Mouse (Mus musculus) E14TG2a.4 (cell line): Measurements from ENCODE around the gene Maml3.
A peak's percentile ranks its signal among the peaks of the same experiment; 100 is the strongest.

Experiments used
- CTCF ChIP-seq: conservative IDR thresholded peaks from 2 replicates; pipeline ENCODE4 v1.5.1; 2014; ENCODE audit warnings: low read length
- NANOG ChIP-seq: IDR thresholded peaks from 2 replicates; pipeline ENCODE4 v1.6.1; 2014; ENCODE audit warnings: borderline replicate concordance, low read length, mixed read lengths

GRCm38 (mm10) chr3:51852692-51853091, 252.2 kb downstream of the Maml3 start:
- TF ChIP-seq CTCF (peak; percentile 44), NANOG (no peak)
